Mouse (Mus musculus) layer of hippocampus, adult 18-20 months (tissue): ENCODE measurements around the gene Tceal8. TPM values are rescaled to one million over a fixed set of nuclear protein-coding genes. Genes with fewer than 3 reads are reported as not detected.
"Not testable (repeated sequence)": the region's sequence is repeated elsewhere in the genome, so short reads cannot be mapped to it uniquely, and the experiment has no call there.

Experiments used
- DNase-seq, 2 experiments: peaks; one replicate each; pipeline ENCODE4 v3.0.0; 2022; ENCODE audit warnings: low spot score in 2 of 2
- long read RNA-seq: library from polyadenylated mRNA; stranded (forward); transcript quantifications from one replicate; pipeline ENCODE4 v2.0.0, GENCODE M21; 2021
- total RNA-seq, 2 experiments: library from RNA; stranded (reverse); gene quantifications; 2 replicates each; pipeline ENCODE4 v1.2.3; 2021

Gene Tceal8
- 10 to 100 TPM; 34.1 to 38.4 TPM for total RNA-seq
- long read RNA-seq, transcript Tceal8-201 (3 exons, 1,250 nt): major isoform, 30 of 30 reads
- long read RNA-seq, partial matches to known transcripts: 0 of 30 reads
- long read RNA-seq, other reads (novel, unspliced or antisense): 0 of 30 reads

- peak; percentile 68 to 84 for DNase-seq
Observed at GRCm38 (mm10) chrX:136172118-136172551, at the start of gene Tceal8. Gene Tceal8, minus strand, starts transcription at chrX:136172342.

GRCm38 (mm10) chrX:136216303-136216702 is 44.2 kb upstream of the Tceal8 start:
- DNase-seq: no peak

GRCm38 (mm10) chrX:136214729-136215677 is 42.9 kb upstream of the Tceal8 start, which contains the start of the genes Tceal7 and Bex1:
Gene Tceal7, plus strand, starts transcription at chrX:136214779.
Gene Bex1, minus strand, starts transcription at chrX:136215513.
- DNase-seq: not testable (repeated sequence)

- no peak for DNase-seq
Observed at GRCm38 (mm10) chrX:136213396-136213795, 41.3 kb upstream of the Tceal8 start.

GRCm38 (mm10) chrX:136204406-136204805 is 32.3 kb upstream of the Tceal8 start:
- DNase-seq: no peak

GRCm38 (mm10) chrX:136203664-136204066 is 31.5 kb upstream of the Tceal8 start, which contains the start of gene Tceal5:
Gene Tceal5, minus strand, starts transcription at chrX:136203876.
- DNase-seq: peak; percentile 39 to 68

GRCm38 (mm10) chrX:136203257-136203656 is 31.1 kb upstream of the Tceal8 start:
- DNase-seq: no peak

GRCm38 (mm10) chrX:136196873-136197272 is 24.7 kb upstream of the Tceal8 start:
- no peak for DNase-seq

- no peak for DNase-seq
Observed at GRCm38 (mm10) chrX:136195193-136195944, 23.2 kb upstream of the Tceal8 start.

GRCm38 (mm10) chrX:136183107-136183506 is 11.0 kb upstream of the Tceal8 start:
- DNase-seq: no peak

GRCm38 (mm10) chrX:136180897-136181553 is 8.9 kb upstream of the Tceal8 start:
- DNase-seq: no peak

- no peak for DNase-seq
Observed at GRCm38 (mm10) chrX:136172786-136173185, 644 bp upstream of the Tceal8 start.

GRCm38 (mm10) chrX:136171189-136172117 is 689 bp downstream of the Tceal8 start:
- DNase-seq: peak; percentile 9 to 48

- no peak for DNase-seq
Observed at GRCm38 (mm10) chrX:136170625-136171024, 1.5 kb downstream of the Tceal8 start.

- DNase-seq: no peak
Observed at GRCm38 (mm10) chrX:136144195-136144594, 27.9 kb downstream of the Tceal8 start.

- no peak for DNase-seq
Observed at GRCm38 (mm10) chrX:136143711-136144110, 28.4 kb downstream of the Tceal8 start.

- DNase-seq: no peak
Observed at GRCm38 (mm10) chrX:136141385-136141784, 30.8 kb downstream of the Tceal8 start.

GRCm38 (mm10) chrX:136139640-136140004 is 32.5 kb downstream of the Tceal8 start:
- DNase-seq: not testable (repeated sequence)

GRCm38 (mm10) chrX:136138827-136139639 is 33.1 kb downstream of the Tceal8 start, which contains the start of gene Bex4:
Gene Bex4, plus strand, starts transcription at chrX:136138996.
- DNase-seq: not testable (repeated sequence)
